16 mouse cellular contexts compared by ENCODE assay signal in the genomic region with DNA sequence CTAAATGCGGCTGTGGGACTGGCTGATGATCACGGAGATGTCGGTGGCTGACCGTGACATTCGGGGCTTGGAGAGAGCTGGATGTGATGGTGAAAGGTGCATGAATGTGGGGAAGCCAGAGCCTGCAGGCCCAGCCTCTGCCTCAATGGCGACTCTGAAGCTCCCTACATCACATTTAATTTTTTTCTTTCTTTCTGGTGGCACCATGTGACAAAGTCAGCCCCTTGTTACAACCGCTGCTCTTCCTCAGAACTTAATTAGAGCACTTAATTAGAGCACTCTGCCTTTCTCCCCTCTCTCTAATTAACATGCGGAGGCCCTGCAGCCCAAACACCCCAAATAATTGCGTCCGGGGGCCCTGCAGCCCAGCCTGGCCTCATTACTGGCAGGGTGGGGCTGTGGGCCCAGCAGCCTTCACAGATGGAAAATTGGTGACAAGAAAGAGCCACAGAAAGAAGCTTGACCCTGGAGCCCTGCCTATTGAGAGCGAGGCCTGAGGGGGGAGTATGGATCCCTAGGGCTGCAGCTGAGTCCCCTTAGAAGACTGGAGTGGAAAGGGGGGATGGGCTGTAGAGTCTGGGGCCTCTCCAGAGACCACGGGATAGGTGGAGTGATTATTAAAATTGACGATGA.
DNase-seq lines count a peak whose midpoint lies in the region; ATAC-seq and TF ChIP-seq lines count a peak whose summit lies in the region.
"Had no signal": no experiment of that assay in that cellular context is flagged by ENCODE, and none has a peak within 500 bp of the region (broad histone marks: within the 10 kb centered on the region; RNA-seq: fewer than 3 reads in every experiment).

No protein-coding gene starts in this region.

- H3K4me3 ChIP-seq in neural tube, embryonic 11.5 days (ENCODE audit: low read depth, low read length), result no peak overlapping the region
- no peak overlapping the region for H3K4me3 ChIP-seq in hindbrain, embryonic 11.5 days (ENCODE audit: low read depth, low read length)
- no peak overlapping the region for H3K4me3 ChIP-seq in midbrain, embryonic 11.5 days (ENCODE audit: low read depth, low read length)
- H3K4me3 ChIP-seq in stomach, postnatal 0 days (ENCODE audit: low read depth, low read length), result no peak overlapping the region
- H3K4me3 ChIP-seq: layer of hippocampus, adult 2 months; liver, embryonic 15.5 days had no signal

- H3K27me3 ChIP-seq in neural tube, embryonic 11.5 days (ENCODE audit: control insufficient read depth, insufficient read depth, low read length), result no peaks in the 10 kb centered on the region
- no peaks in the 10 kb centered on the region for H3K27me3 ChIP-seq in hindbrain, embryonic 11.5 days (ENCODE audit: control insufficient read depth, insufficient read depth, low read length)
- H3K27me3 ChIP-seq in midbrain, embryonic 11.5 days (ENCODE audit: control insufficient read depth, insufficient read depth, low read length), result no peaks in the 10 kb centered on the region
- H3K27me3 ChIP-seq in stomach, postnatal 0 days (ENCODE audit: control insufficient read depth, insufficient read depth, low read length), result no peaks in the 10 kb centered on the region
- H3K27me3 ChIP-seq: liver, embryonic 15.5 days had no signal

- H3K4me2 ChIP-seq in neural tube, embryonic 11.5 days (ENCODE audit: low read depth), result no peak overlapping the region
- H3K4me2 ChIP-seq in hindbrain, embryonic 11.5 days (replicated peaks; ENCODE audit: low read depth, low read length), result no peak overlapping the region
- H3K4me2 ChIP-seq in midbrain, embryonic 11.5 days, result no peak overlapping the region; the same call in 1 of the 2 replicates
- H3K4me2 ChIP-seq in stomach, postnatal 0 days (replicated peaks; ENCODE audit: low read depth), result no peak overlapping the region
- H3K4me2 ChIP-seq: liver, embryonic 15.5 days had no signal

- H3K36me3 ChIP-seq in neural tube, embryonic 11.5 days (ENCODE audit: control insufficient read depth, insufficient read depth, low read length), result peaks cover 4% of the 10 kb centered on the region; the same call in 1 of the 2 replicates
- peaks cover 3% of the 10 kb centered on the region; the same call in 1 of the 2 replicates for H3K36me3 ChIP-seq in hindbrain, embryonic 11.5 days (ENCODE audit: control insufficient read depth, insufficient read depth, low read length)
- peaks cover 20% of the 10 kb centered on the region for H3K36me3 ChIP-seq in midbrain, embryonic 11.5 days (ENCODE audit: control insufficient read depth, insufficient read depth, low read length)
- no peaks in the 10 kb centered on the region for H3K36me3 ChIP-seq in stomach, postnatal 0 days (ENCODE audit: control insufficient read depth, insufficient read depth, low read length)
- H3K36me3 ChIP-seq: G1E; liver, embryonic 15.5 days had no signal

- peak overlapping the region; percentile 64 for H3K27ac ChIP-seq in neural tube, embryonic 11.5 days (ENCODE audit: low read depth, low read length)
- H3K27ac ChIP-seq in hindbrain, embryonic 11.5 days (ENCODE audit: low read depth, low read length), result peak overlapping the region; percentile 74
- H3K27ac ChIP-seq in midbrain, embryonic 11.5 days (ENCODE audit: low read depth, low read length), result peak overlapping the region; percentile 63; the same call in 1 of the 2 replicates
- H3K27ac ChIP-seq in stomach, postnatal 0 days (replicated peaks), result no peak overlapping the region
- H3K27ac ChIP-seq: layer of hippocampus, adult 2 months; liver, embryonic 15.5 days had no signal

- H3K4me1 ChIP-seq in neural tube, embryonic 11.5 days (ENCODE audit: control insufficient read depth, insufficient read depth, low read length), result peaks cover 49% of the 10 kb centered on the region
- H3K4me1 ChIP-seq in hindbrain, embryonic 11.5 days (replicated peaks; ENCODE audit: control insufficient read depth, insufficient read depth, low read length), result peaks cover 26% of the 10 kb centered on the region
- H3K4me1 ChIP-seq in midbrain, embryonic 11.5 days (ENCODE audit: control insufficient read depth, insufficient read depth, low read length), result peaks cover 57% of the 10 kb centered on the region
- peaks cover 7% of the 10 kb centered on the region for H3K4me1 ChIP-seq in stomach, postnatal 0 days (replicated peaks; ENCODE audit: control insufficient read depth, insufficient read depth)
- H3K4me1 ChIP-seq: liver, embryonic 15.5 days had no signal

- ATAC-seq in neural tube, embryonic 11.5 days (ENCODE audit: insufficient read depth, low FRiP score, low TSS enrichment), result peak; percentile 37; the same call in 1 of the 2 replicates
- ATAC-seq in hindbrain, embryonic 11.5 days (ENCODE audit: low FRiP score), result peak; percentile 80
- ATAC-seq in midbrain, embryonic 11.5 days (ENCODE audit: low FRiP score), result peak; percentile 75
- no peak for ATAC-seq in stomach, postnatal 0 days (ENCODE audit: low FRiP score, low TSS enrichment)

- no peaks in the 10 kb centered on the region for H3K9me3 ChIP-seq in neural tube, embryonic 11.5 days (ENCODE audit: control insufficient read depth, low read length)
- H3K9me3 ChIP-seq in hindbrain, embryonic 11.5 days (ENCODE audit: control insufficient read depth, low read length), result no peaks in the 10 kb centered on the region
- peaks cover 3% of the 10 kb centered on the region; the same call in 1 of the 2 replicates for H3K9me3 ChIP-seq in midbrain, embryonic 11.5 days (ENCODE audit: control insufficient read depth, low read length)
- H3K9me3 ChIP-seq in stomach, postnatal 0 days (ENCODE audit: control insufficient read depth, low read length), result no peaks in the 10 kb centered on the region
- H3K9me3 ChIP-seq: G1E; liver, embryonic 15.5 days had no signal

- no peak for TF ChIP-seq EP300 in stomach, postnatal 0 days (optimal IDR thresholded peaks at IDR 0.05)

- H3K9ac ChIP-seq in neural tube, embryonic 11.5 days (ENCODE audit: low read length), result no peak overlapping the region
- H3K9ac ChIP-seq in hindbrain, embryonic 11.5 days (ENCODE audit: low read depth, low read length), result 0 out of 2 replicates have a peak overlapping the region, but pooled peaks have one; percentile 4
- H3K9ac ChIP-seq in midbrain, embryonic 11.5 days (ENCODE audit: low read length), result peak overlapping the region; percentile 29
- H3K9ac ChIP-seq in stomach, postnatal 0 days (ENCODE audit: low read length), result no peak overlapping the region
- H3K9ac ChIP-seq: liver, embryonic 15.5 days had no signal

- WGBS in neural tube, embryonic 11.5 days, result 52% methylated on average over 13 of the region's 13 CpGs
- 45% methylated on average over 13 of the region's 13 CpGs for WGBS in hindbrain, embryonic 11.5 days
- WGBS in midbrain, embryonic 11.5 days, result 60% methylated on average over 13 of the region's 13 CpGs
- 81% methylated on average over 13 of the region's 13 CpGs for WGBS in stomach, postnatal 0 days

- no peak for TF ChIP-seq CTCF in stomach, postnatal 0 days (IDR thresholded peaks at IDR 0.05; ENCODE audit: low read depth)

- no peak for DNase-seq in neural tube, embryonic 11.5 days (ENCODE audit: low spot score)
- no peak for DNase-seq in neural tube, embryonic 10.5 days (ENCODE audit: extremely low spot score, low spot score)
- peak; percentile 57 for DNase-seq in hindbrain, embryonic 11.5 days (ENCODE audit: low spot score)
- DNase-seq in midbrain, embryonic 11.5 days (ENCODE audit: low spot score, missing footprints), result no peak
- DNase-seq in retina, postnatal 1 day, result peak; percentile 97
- DNase-seq in stomach, postnatal 0 days (ENCODE audit: low spot score), result no peak
- no peak for DNase-seq in thymus, postnatal 0 days (ENCODE audit: low spot score)
- DNase-seq in B cell, adult 2 months, result no peak
- DNase-seq: cerebellum, adult 2 months; heart, adult 18-20 months; kidney, adult 2 months; right cerebral cortex, postnatal 25 days; thymus, postnatal 25 days had no signal

Comparison
In these comparisons a context has a peak if more than half of its experiments do, and no peak if none do; other contexts are left out.
1. DNase-seq: peak in hindbrain, embryonic 11.5 days (single experiment) and retina, postnatal 1 day (single experiment); none in neural tube, embryonic 11.5 days (single experiment), neural tube, embryonic 10.5 days (single experiment), midbrain, embryonic 11.5 days (single experiment), stomach, postnatal 0 days (single experiment), thymus, postnatal 0 days (single experiment) and B cell, adult 2 months (0 of 2).
2. H3K9ac ChIP-seq: peak in hindbrain, embryonic 11.5 days (single experiment) and midbrain, embryonic 11.5 days (single experiment); none in neural tube, embryonic 11.5 days (single experiment) and stomach, postnatal 0 days (single experiment).